Mouse (Mus musculus) T-helper 1 cell (primary cell): ENCODE results near the gene Rab25.

Experiments used
- in situ Hi-C: fragments of 300-600 bp; cut with MboI, MseI; formaldehyde crosslinking; loops from one replicate; pipeline ENCODE4 v1.15.1; 2025; ENCODE audit warnings: high pct_unique_total_duplicates

Gene Rab25

DNA sequence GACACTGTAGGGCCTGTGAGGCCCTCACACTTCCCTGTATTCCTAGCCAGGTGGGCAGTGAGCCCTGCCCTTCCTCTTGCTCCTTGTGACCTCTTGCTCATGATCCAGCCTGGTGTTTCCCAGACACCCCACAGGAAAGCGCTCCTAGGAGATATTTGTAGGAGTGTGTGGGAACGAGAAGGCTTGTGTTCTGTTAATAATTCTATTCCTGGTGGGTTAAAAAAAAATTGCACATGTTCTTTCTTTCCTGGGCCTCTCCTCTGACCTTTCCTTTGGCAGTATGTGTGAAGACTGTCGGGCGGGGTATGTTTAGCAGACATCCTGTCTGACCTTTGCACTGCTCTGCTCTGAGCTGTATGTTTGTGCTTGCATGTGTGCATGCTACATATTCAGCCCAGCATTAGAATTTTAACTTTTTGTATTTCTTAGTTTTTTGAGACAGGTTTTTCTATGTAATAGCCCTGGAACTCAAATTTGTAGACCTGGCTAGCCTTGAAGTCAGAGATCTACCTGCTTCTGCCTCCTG is 18.5 kb upstream of the Rab25 start:
- in situ Hi-C loops: no loop called here

DNA sequence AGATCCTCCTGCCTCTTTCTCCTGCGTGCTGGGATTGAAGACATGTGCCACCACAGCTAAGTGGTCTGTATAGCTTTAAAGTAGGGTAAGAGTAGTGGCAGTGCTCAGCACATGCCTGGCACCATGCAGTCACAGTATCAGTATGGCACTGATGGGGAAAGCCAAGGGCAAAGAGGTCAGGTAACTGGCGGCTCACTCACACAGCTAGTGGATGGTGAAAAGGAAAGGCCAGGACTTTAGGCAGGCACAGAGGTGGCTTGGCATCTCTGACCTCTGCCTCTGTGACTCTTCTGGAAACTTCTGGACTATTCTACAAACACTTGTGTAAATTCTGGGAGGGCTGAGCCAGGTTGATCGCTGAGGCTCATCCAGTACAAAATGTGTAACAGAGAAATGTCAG is 18.0 kb upstream of the Rab25 start:
- in situ Hi-C loops: no loop called here

DNA sequence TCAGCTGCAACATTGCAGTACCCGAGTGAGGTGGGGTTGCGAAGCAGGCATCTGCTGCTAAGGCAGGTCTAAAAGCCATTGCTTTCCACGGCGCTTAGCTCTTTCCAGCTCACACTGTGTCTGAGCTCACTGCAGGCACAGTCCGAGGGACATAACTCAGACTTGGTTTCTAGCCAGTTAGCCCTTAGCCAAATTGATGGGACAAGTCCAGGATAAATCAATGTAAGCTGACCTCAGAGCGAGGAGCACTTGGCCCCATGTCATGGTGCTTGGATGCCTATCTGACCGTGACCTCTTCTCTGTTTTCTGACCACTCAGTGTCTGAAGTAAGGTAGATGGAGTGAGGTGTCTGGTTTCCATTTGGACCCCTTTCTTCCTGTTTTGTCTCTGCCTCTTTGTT is 15.9 kb upstream of the Rab25 start:
- in situ Hi-C loops: no loop called here

DNA sequence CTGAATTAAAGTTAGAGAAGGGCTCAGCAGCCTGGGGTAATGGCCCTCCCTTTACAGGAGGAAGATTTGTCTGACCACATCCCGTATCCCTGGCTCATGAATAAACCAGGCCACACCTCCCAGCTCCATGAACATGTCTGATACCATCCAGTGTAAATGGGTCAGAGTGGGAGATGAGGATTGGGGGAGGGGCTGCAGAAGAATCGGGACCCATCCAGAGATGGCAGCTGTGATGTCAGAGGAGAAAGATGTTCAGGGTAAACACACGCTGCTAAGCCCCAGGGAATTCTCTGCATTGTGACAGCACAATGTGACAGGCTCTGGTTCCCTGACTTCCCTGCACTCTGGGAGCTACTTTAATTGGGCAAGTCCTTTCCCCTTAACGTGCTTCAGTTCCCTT is 15.3 kb upstream of the Rab25 start:
- in situ Hi-C loops: no loop called here

DNA sequence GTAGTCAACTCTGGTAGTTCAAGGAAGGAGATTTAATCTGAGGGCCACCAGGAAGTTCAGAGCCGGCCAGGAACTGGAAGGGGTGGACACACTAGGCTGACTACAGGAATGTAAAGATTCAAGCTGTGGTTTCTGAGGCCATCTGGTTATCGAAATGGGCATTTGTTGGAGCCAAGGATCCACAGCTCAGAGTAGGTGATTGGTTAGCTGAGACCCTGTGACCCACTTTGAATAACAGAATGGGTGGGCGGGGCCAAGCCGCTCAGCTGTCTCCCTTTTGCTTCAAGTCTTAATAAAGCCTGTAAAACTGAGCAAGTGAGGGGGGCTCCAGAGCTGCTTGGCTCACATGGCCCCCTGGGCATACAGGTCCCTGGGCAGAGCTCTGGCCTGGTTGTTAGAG is 13.9 kb upstream of the Rab25 start:
- in situ Hi-C loops: no loop called here

DNA sequence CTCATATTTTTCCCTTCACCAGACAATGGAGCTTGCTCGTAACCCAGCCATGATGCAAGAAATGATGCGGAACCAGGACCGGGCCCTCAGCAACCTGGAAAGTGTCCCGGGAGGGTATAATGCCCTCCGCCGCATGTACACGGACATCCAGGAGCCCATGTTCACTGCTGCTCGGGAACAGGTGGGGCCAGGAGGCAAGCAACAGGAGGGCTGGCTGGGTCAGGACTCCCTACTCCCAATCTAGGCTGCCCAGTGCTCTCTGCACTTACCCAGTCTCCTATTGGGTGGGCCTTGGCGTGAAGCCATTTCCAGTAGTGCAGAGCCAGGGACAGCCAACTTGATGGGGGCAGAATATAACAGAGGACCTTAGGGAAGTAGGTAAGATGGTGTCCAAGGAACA is 11.5 kb upstream of the Rab25 start:
- in situ Hi-C loops: no loop called here

DNA sequence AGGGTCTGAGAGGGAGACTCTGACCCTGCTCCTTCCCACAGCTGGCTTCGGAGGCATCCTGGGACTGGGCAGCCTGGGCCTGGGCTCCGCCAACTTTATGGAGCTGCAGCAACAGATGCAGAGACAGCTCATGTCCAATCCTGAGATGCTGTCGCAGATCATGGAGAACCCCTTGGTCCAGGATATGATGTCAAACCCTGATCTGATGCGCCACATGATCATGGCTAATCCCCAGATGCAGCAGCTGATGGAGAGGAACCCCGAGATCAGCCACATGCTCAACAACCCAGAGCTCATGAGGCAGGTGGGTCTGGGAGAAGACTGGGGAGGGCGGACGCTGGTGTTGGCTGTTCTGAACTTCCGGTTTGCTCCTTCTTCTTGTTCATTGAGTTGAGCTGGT is 8.5 kb upstream of the Rab25 start:
- in situ Hi-C loops: no loop called here

DNA sequence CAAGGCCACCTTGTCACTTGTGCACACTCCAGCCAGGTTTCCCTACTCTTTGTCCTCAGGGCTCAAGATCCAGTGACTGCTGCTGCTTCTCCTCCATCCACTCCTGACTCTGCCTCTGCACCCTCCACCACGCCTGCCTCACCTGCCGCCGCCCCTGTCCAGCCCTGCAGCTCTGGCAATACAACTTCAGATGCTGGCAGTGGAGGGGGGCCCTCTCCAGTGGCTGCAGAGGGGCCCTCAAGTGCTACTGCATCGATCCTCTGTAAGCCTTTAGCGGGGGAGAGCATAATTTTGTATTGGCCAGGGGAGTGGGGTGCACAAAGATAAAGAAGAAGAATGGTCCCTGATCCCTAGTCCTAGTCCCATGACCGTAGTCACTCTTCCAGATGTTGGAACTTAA is 7.6 kb upstream of the Rab25 start:
- in situ Hi-C loops: no loop called here

DNA sequence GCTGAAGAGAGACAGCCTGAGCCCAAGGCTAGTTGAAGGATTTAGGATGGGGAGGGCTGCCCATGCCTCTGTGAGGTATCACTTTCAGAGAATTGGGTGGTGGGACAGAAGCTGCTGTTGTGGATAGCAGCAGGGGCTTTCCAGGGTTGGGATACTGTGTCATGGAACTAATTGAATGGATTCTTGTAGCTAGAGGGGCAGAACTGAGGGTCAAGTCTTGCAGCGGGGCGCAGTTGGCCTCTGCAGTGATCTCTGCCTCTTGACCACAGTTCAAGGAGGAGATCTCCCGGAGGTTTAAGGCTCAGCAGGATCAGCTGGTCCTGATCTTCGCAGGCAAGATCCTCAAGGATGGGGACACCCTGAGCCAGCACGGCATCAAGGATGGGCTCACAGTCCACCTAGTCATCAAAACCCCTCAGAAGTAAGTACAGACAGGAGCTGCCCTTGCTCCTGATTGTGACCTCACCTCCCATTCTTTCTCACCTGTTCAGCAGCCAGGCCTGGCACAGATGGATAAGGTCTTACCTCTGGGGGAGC is 7.0 kb upstream of the Rab25 start:
- in situ Hi-C loops: no loop called here

DNA sequence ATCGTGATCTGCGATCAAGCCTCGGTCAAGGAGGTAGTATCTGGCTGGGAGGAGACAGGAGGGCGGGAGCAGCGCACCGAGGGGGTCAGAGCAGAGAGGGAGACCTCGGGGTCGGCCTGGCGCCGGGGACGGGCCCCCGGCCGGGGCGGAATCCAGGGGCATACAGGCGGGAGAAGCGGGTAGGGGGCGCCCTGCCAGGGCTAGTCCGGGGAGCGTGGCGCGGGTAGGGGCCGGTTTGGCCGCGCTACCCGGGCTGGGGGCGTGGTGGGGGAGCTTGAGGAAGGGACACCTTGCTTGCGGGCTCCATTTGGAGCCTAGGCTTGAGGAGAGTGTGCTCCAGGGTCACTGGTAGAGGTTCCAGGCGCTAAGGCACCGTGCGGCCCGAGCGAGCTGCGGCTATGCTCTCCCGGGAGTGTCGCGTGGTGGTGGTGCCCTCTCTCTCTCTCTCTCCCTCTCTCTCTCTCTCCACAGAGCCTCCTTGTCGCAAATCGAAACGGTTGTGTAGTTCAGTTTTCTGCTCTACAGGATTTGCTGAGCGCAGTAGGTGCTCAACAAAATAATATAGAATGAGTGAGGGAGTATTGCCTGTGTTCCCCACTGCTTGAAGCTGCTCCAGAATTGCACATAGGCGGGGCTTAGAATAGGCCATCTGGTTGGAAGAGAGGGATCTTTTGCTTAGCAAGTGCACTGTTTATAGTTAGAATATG is 5.9 kb upstream of the Rab25 start:
- in situ Hi-C loops: no loop called here

DNA sequence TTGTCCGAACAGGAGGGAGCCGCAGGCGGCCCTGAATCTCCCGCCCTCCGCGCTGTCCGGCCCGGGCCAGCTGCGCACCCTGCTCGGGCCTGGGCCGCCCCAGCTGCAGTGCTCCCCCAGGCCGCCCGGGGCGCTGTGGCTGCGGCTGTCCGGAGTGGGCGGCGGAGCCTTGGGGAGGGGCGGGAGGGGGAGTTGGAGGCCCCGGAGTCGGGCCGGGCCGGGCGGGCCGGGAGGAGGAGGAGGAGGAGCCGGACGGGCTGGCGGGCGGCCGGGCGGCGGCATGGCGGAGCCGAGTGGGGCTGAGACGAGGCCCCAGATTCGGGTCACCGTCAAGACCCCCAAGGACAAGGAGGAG is 5.4 kb upstream of the Rab25 start, which contains the start of gene Ubqln4:
Gene Ubqln4 (plus strand): TSS at position 234 of the 355 bp plus-strand sequence.
- in situ Hi-C loops: no loop called here

DNA sequence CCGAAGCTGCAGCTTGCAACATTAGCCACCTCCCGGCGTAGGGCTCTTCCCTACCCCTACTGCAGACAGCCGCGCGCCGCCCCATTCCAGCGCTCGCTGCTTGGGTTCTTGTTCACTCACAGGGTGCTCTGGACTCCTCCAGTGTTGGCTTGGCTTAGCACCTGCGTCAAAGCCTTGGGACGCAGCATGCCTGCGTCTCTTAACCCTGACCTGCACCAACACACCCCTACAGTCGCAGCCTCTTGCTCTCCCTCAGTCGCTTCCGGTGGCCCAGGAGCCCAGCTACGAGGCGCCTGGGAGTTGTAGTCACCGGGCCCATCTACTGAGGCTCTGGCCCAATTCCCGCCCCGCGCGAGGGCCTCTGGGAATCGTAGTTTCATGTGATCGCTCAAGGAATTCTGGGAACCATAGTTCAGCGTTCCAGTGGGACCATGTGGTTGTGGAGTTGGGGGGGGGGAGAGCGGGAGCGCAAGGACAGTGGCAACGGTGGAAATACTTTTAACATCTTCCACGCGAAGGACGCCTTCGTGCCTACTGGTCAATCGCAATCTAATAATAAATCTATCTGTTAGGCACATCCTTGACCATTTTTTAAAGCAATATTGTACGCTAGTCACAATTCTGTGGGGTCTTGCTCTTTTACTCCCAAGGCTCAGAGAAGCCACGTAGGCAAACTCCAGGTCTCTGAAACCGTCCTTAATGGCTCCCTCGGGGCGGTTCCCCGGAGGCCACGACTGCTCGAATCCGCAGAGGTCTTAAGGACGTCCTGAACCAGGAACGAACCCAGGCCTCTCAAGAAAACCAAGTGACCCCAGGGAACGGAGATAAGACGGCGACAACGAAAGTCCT is 4.8 kb upstream of the Rab25 start, which contains the start of gene Lamtor2:
Gene Lamtor2 (minus strand): TSS at position 399 of the 849 bp plus-strand sequence.
- in situ Hi-C loops: no loop called here

DNA sequence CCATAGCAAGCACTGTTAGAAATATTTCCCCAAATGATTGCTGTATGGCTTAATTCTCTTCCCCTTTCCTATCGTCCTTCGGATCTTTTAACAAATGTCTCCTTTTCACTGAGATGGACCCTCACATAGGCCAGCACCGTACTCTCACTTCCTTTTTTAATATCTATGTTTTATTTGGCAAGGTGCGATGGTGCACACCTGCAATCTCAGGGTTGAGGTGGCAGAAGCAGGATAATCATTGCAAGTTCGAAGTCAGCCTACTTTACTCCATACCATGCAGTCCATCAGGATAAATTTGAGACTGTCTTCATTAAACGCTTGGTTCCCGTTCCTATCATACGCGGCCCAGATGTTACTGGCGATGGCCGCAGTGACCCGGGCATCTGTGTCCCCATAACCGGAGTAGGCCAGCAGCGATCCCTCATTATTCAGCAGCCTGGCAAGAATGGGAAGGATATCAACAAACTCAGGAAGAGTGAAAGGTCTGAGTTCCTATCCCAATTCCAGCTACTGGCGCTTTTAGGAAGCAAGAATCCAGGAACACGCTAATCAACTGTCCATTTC is 4.1 kb upstream of the Rab25 start:
- in situ Hi-C loops: no loop called here

DNA sequence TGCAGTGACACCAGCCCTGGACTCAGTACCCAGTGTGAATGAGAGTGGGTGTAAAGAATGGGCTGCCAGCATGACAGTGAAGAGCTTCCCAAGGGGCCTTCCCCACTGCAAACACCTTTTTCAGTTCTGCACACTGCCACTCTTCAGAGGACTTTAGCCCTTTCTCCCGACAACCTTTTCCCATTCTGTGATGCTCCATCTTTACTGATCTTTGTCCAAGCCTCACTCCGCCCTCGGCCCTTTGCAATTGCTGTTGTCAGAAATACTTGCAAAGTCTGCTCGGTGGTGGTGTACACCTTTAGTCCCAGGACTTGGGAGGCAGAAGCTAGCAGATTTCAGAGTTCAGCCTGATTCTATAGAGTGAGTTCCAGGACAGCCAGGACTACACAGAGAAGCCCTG is 3.5 kb upstream of the Rab25 start:
- in situ Hi-C loops: no loop called here

DNA sequence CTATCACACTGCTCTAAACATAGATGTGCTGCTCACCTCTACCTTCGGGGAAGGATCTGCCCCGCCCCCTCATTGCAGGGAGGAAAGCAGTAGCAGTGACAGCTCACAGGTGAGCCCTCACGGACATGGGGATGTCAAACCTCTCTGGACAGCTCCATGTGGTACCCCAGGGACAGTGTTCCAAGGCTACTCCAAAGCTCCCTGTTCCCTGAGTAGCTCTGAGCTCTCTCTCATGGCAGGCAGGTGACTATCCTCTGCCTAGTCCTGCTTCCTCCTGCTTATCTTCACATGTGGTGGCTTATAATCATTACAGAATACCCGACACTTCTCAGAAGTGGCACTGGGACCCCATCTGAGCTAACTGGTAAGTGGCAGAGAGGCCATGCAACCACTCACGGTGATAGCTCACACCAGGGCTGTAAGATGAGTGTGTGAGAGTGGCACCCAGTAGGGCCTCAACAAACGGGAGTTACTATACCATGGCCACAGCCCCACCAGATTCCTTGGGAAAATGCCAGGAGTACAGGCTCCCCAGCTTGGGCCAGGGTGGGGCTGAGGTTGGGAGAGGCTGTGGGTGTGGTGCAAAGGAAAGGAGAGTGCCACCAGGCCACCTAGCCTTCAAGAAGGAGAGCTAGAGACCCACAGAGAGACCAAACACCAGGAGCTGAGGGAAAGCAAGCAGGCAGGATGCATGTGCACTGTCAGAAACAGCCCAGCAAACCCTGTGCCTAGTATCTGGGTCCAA is 1.3 kb downstream of the Rab25 start:
- in situ Hi-C loops: no loop called here

DNA sequence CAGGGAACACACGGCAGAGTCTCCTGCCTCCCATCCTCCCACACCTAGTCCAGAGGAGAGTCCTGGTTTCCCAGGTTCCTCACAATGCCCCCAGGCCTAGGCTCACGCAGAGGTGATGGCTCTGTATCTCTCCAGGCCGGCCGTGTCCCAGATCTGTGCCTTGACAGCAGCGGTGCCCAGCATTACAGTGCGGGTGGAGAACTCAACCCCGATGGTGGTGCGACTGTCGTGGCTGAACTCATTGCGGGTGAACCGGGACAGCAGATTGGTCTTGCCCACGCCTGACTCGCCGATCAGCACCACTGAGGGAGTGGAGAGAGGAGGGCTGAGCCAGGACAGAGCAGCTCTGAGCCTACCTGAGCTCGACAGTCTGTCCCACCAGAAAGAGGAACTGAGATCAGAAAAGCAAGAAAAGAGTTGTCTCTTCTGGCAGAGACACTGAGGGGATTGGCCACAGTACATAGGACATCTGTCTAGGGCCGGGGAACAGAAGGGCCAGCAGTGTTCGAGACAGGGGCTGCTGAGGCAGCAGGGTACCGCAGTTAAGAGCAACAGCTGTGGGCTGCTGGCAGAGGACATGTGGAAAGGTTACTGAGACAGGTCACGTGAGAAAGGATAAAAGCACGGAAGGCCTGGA is 3.0 kb downstream of the Rab25 start:
- in situ Hi-C loops: no loop called here

DNA sequence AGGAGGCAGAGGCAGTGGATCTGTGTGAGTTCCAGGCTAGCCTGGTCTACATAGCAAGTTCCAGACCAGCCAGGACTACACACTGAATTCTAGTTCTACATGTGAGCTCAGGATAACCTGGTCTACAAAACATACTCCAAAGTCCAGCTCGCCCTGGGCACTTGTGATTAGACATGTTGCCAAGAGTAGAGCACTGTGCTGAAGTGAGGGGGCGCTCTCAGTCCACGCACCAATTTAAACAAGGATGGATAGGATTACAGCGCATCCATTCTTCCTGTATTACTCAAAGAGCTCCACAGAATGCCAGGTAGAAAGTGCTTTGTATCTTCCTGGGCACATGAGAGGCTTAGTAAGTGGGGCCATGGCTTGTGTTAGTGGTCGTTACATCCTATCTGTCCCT is 3.6 kb downstream of the Rab25 start:
- in situ Hi-C loops: no loop called here

DNA sequence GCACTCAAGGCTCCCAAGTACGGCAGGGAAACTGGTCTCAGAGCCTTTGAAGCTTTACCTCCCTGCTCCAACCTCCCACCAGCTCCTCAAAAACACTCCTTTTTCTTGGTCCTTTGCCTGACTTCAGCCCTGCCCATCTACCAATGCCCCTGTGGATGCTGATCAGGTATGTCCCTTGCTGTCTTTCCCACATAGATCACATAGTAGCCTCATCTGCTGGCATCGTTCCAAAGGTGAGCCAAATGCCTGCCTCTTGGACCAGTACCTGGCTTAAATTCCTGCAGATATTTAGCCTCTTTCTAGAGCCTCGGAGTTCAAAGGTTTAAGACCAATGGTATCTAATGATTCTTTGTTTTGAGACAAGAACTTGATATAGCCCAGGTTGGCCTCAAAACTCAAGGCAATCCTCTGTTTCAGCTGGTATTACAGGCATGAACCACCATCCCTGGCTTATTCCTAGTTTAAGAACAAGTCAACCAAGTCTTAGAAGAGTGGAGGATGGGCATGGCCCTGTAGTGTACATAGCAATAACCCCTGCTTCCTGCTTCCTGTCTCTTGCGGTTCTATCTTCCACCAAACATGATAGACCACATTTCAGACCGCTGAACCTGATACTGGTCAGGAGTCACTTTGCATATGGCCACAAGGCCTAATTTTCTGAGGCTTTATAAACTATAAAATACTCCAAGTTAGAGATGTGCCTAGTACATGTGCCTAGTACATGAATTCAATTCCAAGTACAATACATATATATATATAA is 4.3 kb downstream of the Rab25 start:
- in situ Hi-C loops: no loop called here

DNA sequence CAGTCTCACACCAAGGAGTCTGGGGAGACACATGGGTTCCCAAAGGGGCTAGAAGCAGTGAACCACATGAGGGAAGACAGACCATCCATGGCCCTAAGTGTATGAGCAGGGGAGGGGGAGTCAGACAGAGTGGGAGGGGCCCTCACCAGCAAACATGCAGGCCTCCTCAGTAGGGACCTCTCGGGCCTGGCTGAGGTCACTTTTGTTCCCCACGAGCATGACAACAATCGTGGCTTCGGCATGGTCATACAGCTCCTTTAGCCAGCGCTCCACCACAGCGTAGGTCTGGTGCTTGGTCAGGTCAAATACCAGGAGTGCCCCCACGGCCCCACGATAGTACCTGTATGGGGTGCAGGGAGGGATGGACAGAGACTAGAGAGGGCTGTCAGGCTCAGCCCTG is 4.9 kb downstream of the Rab25 start:
- in situ Hi-C loops: no loop called here

DNA sequence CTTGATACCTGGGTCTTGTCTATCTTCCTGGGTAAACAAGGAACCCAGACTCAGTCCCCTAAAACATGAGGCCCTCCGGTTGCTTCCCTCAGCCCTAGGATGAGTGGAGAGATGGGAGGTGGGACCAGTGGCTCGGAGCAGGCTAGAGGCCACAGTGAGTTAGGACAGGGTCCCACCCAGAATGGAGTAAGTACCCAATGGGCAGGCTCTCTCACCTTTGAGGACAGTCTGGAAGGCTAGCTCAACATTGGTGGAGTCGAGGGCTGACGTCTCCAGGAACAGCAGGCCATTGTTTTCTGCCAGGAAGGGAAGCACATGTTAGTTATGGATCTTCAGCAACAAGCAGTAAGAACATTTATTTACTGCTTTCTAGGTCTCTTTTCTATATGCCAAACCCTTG is 5.6 kb downstream of the Rab25 start:
- in situ Hi-C loops: no loop called here
